Mouse (Mus musculus) megakaryocyte, embryonic 14.5 days (primary cell): ENCODE results near the gene Lemd2.

Source experiments
- FLI1 ChIP-seq: IDR thresholded peaks from 2 replicates; pipeline ENCODE4 v1.6.1; 2012; ENCODE audit warnings: low read length, inconsistent platforms, mixed read lengths
- GATA1 ChIP-seq: IDR thresholded peaks from 3 replicates; pipeline ENCODE4 v1.6.1; 2012; ENCODE audit warnings: mixed read lengths, low read length, inconsistent platforms, borderline replicate concordance

- TF ChIP-seq GATA1 (no peak), FLI1 (no peak)
Observed at GRCm38 (mm10) chr17:27226701-27227100, 22.4 kb upstream of the Lemd2 start.
